Mouse (Mus musculus): ENCODE data around the gene Galnt2. TPM values are rescaled to one million over a fixed set of nuclear protein-coding genes. Genes with fewer than 3 reads are reported as not detected.

Gene Galnt2
- polyA plus RNA-seq, 1 experiment = 20.7 TPM

DNA sequence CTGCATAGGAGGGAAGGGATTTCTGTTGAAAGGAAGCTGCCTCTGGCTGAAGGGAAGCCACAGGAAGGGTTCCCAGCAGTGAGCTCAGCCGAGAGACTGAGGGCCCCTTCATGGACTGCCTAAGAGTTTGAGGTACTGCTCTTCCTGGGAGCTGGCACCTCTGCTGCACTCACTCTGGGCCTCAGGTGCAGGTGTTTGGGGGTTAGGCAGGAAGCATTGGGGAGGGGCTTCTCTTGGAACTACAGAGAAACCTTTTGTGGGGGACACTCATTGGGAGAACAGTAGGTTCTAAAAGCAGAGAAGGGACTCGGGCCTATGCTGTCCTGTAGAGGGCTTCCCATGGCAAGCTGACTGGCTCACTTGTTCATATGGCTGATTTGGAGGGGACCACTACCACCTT, 3.3 kb downstream of the Galnt2 start:
- no peak for DNase-seq (ENCODE audit: low read depth)

DNA sequence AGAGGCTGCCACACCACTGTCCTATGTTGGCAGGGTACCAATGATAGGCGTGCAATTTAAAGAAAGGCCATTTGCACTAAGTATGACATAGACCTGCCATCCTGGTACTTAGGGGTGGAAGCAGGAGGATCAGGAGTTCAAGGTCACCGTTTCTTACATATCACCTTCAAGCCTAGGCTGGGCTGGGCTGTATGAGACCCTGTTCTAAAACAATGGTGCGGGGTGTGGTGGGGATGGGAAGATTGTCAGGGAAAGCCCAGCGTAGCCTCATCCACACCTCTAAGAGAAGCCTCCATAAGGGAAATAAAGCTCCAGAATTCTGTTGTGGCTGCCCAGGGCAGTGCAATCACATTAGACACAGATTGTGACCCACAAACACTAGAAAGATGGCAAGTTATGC, 4.3 kb downstream of the Galnt2 start:
- no peak for DNase-seq (ENCODE audit: low read depth)

DNA sequence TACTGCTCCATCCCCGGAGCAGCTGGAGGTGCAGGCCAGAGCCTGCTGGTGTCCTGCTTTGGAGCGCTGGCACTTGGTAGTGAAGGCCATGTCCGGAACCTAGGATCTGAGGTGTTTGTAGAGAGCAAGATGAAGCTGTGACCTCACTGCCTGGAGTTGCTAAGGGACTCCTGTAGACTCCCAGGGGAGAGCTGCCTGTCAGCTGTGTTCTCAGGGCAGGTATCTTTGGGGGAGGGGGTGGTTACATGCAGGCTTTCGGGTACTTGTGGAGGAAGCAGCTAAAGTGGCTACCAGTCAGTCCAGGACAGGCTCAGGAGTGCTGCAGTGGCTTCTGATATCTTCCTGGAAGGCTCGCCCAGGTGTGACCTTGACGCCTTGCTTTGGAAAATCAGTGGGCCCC, 8.2 kb downstream of the Galnt2 start:
- no peak for DNase-seq (ENCODE audit: low read depth)

DNA sequence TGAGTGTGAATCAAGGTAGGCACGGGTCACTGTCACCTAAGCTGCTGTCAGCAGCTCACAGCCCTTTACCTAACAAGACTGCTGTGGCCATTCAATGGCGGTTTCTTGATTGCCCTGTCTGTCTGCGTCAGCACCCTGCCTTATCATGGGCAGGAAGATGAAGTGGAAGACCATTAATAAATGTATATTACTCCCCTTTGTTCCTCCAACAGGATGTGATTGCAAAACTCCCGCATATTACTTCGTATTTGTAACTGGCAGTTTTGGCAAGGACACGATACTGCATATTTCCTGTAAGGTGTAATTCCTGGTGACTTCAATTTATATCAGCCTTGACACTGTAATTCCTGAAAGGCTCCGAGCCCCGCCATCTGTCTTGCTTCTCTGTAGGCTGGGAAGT, 9.7 kb downstream of the Galnt2 start:
- DNase-seq (ENCODE audit: low read depth) = no peak

DNA sequence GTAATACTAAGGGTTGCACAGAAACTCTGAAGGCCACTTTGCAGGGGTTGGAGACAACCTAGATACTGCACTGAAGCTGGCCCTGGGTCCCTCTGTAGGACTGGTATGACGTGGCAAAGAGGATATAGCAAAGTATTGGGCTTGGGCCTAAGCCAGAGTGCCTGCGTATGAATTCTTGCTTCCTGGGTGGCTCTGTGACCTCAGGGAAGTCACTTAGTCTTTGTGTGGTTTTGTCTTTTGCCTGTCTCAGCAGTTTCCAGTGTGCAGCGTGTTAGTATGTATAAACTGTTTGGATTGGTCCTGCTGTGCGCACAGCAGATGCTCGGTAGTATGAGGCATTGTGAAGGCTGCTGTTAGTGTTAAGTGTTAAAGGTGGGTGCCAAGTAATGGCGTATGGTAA, 11.0 kb downstream of the Galnt2 start:
- no peak for DNase-seq (ENCODE audit: low read depth)

DNA sequence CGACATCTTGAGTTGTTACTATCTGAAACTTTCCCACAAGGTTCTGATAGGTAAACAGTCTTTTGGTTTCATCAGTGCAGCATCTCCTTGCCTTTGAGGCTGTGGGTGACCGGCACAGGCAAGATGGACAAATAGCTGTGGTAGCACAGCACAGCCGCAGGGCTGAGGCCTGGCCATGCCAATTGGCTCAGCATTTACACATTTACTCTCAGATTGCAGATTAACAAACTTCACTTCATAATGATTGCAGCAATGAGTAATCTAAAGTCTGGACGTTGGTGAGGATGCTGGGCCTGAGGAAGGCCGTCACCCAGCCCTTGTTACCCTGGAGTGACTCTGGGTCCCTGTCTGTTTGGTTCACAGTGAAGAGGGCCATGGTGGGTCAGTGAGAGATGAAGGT, 11.7 kb downstream of the Galnt2 start:
- no peak for DNase-seq (ENCODE audit: low read depth)

DNA sequence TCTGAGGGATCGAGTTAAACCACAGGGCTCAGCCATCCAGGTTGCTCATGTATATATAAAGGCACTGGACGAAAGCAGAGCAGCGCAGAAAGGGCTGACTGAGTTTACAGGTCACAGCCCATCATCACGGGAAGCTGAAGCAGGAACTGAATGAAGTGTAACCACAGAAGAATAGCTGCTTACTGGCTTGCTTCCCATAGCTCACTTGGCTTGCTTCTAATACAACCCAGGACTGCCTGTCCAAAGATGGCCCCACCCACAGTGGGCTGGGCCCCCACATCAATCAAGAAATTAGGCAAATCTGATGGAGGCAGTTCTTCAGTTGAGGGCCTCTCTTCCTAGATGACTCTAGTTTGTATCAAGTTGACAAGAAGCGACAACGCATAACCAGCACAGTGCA, 16.4 kb downstream of the Galnt2 start:
- no peak for DNase-seq (ENCODE audit: low read depth)

DNA sequence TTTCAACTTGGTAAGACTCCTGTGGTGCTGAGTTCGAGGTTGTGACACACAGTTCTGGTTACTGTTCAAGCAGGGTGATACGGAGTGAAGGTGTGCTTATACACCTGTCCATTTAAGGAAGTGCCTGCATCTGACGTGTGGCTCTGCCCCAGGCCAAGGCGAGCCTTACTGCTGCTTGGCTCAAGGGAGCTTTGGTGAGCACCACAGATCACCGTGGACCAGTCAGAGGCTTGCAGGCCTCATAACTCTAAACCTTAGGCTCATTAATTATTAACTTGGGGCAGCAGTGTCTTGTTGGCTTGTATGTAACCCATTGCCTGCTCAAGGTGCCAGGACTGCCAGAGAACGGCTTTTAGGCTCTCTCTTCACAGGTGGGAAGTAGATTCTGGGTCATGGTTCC, 17.5 kb downstream of the Galnt2 start:
- DNase-seq (ENCODE audit: low read depth) = no peak

DNA sequence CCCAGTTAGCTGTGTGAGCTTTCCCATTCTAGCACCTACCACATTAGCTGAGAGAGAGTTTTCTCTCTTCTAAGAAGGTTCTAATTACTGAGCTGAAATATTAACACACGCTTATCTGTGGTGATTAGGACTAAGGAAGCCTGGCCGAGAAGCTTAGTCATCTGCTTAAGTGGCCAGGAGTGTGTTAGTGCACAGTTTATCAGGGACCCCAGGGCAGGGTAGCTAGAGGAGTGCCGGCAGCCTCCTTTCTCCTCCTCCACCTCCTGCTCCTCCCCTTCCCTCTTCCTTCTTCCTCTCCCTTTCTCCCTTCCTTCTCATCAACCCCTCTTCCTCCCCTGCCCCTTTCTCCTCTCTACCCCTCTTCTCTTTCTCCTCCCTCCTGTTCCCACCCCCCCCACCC, 19.1 kb downstream of the Galnt2 start:
- DNase-seq (ENCODE audit: low read depth) = no peak

DNA sequence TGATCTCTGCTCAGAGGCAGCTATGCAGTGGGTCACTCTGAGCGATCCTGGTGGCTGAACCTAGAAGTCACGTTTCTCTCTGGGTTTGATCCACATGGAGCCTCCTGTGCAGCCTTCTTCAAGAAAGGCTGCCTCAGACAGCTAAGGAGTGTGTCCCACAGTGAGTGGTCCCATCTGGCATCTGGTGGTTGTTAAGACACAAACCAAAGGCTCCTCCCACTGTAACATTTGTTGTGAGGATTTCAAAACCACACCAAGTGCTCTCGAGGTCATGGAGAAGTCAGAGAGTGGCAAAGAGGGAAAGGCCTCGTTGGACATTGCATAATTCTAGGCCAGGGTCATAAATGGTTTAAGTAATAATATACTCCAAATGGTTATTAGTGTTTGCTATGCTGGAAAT, 19.6 kb downstream of the Galnt2 start:
- DNase-seq (ENCODE audit: low read depth) = no peak

DNA sequence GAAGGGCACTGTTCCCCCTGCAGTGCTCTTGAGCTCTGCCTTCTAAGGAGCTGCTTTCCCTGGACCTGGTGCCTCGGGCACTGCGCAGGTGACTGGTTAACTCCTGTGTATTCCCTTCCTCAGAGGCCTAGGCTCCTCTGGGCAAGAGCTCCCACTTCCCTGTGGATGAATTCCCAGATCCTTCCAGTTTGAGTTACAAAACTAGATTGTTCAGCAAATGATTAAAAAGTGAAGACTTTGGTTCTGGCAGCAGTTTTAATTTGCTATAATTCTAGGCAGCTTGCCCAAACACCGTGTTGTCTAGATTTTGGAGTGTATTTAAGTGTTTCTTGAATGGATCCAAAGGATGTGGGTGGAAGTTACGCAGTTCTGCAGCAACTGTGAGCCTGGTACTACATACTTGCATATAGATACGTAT, 21.4 kb downstream of the Galnt2 start:
- DNase-seq (ENCODE audit: low read depth) = no peak

DNA sequence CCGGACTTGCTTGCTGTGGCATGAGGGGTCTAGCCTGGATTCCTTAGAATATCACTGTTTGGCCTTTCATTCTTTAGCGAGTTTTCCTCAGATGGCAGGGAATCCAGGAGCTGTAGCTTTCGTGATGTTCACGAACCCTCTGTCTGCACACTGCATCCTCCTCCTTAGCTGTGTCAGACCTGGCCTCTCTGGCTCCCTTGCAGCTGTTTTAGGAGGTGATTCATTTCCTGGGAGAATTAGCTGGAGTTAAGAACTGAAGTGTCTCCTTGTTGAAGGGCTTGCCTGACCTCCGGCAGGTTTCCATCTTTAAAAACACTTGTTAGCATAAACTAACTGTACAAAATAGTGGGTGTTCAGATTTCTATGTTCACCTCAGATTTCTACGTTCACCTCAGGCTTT, 22.7 kb downstream of the Galnt2 start:
- no peak for DNase-seq (ENCODE audit: low read depth)

DNA sequence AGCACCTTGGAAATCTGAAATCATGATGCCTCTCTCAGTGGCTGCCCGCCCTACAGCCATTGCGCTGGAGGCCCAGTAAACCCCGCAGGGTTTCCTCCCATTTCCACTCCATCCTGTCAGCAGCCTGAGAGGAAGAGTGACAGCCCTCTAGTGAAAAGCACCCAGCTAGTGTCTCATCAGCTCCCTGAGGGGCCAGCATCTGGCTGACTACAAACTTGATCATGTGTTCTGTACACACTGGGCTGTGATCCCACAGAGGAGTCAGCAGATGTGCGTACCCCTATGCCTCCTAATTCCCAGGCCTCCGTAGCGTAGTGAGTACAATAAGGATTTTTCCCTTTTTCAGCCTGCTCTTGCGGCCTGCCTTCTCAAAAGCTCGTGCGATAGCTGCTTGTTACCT, 25.6 kb downstream of the Galnt2 start:
- DNase-seq (ENCODE audit: low read depth) = no peak

DNA sequence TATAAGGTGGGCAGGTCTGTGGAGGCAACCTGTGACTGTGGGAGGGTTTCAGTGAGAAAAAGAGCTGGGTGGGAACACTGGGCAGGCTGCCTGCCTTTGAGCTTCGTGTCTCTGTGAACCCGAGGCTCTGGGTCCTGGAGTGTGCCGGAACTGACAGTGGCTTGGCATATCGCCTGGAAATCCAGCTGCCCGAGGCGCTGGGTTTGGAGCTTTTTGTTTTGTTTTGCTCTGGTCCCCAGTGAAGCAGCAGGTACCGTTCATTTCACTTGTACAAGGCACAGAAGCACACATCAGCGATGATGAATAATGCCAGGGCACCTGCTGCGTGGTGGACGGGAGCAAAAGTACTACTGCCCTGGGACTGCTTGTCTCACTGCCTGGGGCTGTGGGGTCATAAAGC, 26.2 kb downstream of the Galnt2 start:
- no peak for DNase-seq (ENCODE audit: low read depth)

DNA sequence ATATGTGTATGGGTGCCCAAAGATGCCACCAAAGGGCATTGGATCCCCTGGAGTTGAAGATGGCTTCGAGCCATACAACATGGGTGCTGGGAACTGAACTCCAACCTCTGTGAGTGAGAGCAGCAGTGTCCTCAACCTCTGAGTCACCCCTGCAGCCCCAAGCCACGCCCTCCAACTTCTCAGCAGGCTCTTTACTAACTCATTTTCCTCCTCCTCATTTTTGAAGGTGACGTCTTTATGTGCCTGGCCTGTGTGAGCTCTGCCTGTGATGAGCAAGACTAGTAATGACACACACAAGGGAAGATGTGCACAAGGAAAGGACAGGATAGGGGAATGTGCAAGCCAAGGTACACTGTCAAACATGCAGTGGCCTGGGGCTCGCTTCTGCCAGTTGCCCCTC, 28.0 kb downstream of the Galnt2 start:
- DNase-seq (ENCODE audit: low read depth) = no peak

DNA sequence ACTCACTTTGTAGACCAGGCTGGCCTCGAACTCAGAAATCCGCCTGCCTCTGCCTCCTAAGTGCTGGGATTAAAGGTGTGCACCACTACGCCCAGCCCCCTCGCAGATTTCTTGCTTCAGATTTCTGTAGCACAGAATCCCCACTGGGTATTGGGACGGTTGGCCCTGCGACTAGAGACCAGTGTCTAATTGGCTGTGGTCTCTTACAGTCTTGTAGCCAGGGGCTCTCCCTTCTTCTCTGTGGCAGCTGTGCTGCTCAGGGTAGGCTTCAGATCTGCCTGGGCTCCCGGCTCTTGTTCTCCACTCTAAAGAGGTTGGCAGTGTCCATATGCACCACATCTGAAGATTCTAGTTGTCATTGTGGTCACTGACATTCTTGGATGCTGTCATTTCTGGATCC, 28.7 kb downstream of the Galnt2 start:
- no peak for DNase-seq (ENCODE audit: low read depth)

DNA sequence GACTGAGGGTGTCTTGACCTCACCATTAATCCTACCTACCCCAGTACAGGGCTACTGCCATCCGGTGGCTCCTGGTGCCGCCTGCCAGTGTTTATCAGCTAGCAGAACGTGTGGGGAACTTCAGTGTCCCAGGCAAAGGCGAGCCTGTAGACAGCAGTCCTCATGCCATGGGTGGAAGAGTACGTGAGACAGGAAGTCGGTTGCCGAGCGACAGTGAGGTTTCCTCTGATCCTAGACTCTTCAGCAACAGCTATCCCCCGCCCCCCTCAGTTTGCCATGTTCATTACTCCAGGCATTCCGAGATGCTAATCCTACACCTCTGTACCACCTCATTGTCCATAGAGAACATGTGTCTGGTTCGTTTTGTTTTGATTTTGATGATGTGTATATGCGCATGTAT, 29.2 kb downstream of the Galnt2 start:
- no peak for DNase-seq (ENCODE audit: low read depth)

DNA sequence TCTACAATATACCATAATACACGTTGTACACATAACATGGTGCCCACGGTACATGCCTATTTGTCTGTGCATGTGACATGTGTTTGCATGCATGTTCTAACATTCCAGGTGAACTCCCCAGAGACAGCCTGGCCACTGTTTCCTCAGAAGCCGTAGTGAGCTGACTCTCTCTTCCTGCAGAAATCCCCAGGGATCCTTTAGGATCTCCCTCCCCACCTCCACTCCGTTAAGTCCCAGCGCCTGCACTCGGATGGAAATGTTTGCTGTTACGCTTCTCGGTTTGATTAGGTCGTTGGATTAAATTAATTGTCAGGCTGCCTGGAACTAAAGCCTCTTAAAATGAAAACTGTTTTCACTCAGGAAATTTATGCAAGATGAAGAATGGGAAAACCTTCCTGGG, 31.9 kb downstream of the Galnt2 start:
- no peak for DNase-seq (ENCODE audit: low read depth)

DNA sequence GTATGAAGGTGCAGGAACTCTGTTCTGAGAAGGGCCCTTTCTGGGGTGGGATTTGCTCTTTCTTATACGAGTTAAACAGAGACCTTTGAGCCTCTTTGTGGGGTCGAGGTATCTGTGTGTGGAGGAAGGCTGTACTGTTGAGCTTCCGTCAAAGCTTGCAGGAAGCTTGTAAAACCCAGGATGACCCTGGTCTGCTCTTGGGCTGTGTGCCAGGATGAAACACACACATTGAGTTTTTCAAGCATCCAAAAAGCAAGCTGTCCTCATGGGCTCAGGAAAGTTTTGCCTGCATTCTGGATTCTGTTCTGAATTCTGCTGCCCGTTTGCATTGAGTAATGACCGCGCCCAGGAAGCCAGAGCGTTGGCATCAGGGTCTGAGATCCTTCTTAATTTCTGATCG, 32.8 kb downstream of the Galnt2 start:
- no peak for DNase-seq (ENCODE audit: low read depth)

DNA sequence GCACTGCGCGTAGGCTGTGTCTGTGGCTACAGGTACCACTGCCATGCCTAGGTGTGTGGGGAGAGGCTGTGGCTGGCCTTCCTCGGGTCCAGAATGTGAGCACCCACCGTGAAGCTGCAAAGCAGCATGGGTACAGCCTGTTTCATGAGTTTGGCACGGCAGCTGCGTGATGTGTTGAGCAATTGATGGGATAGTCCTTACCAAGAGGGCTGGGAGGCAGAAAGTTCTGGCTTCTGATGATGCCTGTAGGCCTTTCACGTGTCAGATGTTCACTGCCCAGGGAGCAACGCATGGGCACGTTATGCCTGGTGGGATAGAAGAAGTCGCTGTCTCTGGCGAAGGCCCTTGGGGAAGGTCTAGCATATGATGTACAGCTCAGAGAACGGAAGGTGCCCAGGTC, 33.5 kb downstream of the Galnt2 start:
- DNase-seq (ENCODE audit: low read depth) = no peak

DNA sequence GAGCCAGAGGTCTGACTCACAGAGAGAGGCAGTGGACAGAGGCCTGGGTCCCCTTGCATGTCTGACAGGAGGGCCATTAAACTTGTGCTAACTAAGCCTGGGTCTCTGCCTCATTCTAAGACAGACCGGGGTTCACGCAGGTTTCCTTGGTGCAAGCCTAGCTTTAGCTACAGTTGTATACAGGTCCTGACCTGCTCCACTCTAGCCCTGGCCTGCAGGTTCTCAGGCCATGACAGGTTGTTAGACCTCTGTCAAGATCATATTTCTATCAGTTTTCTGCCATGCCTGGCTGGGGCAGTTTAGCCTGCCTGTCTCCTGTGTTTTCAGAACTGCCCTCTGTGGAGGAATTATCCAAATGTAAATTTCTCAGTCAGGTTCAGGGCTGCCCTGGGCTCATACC, 33.9 kb downstream of the Galnt2 start:
- no peak for DNase-seq (ENCODE audit: low read depth)

DNA sequence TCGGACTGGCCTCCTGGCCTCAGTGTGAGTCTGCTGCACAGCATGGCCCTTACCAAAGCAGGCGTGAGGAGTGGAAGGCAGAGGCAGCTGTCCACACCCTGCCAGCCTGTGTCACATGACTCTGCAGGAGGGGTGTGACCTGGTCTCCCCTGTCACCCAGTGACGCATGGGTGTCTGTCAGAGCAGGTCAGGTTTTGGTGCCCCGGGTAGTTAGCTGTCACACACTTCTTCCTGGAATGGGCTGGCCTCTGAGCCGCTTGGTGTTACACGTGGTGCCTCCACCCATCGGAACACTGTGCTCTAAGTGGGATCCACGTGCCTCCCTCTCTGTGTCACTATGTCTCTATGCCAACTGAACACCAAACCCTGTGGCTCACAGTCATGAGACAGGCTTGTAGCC, 34.6 kb downstream of the Galnt2 start:
- no peak for DNase-seq (ENCODE audit: low read depth)

DNA sequence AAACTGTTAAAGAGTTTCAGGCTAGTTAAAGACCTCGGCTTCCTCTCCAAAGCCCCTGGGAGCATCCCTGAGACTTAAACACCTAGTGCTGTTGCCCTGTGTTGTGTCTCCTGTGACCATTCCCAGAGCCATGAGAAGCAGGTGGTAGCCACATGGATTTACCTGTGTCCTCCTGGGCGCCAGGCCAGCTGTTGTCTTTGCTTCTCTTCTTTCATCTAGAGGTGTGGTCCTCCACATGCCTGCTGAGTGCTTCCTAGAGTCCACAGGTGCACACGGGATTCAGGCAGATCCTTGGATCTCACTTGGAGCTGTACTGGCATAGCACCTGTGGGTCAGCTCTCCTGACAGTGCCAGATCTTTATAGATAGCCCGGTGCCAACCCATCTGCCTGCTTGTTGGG, 36.0 kb downstream of the Galnt2 start:
- DNase-seq (ENCODE audit: low read depth) = no peak

DNA sequence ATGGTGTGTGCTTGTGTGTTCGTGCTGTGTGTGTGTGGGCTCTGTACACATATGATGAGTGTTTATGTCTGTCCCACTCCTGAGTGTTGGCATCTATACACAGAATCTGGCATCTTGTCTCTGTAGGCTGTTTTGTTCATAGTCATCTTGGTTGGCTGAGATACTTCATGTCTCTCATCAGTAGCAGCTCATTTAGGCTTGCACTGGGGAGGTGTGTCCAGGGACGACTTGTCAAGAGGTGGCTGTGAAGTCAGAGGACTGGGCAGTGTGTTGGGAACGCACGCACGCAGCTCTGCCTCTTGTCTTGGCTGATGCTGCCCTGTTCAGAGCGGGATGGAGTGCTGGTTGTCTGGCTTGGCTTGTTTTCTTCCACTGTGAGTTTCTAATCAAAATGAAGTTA, 39.3 kb downstream of the Galnt2 start:
- no peak for DNase-seq (ENCODE audit: low read depth)

DNA sequence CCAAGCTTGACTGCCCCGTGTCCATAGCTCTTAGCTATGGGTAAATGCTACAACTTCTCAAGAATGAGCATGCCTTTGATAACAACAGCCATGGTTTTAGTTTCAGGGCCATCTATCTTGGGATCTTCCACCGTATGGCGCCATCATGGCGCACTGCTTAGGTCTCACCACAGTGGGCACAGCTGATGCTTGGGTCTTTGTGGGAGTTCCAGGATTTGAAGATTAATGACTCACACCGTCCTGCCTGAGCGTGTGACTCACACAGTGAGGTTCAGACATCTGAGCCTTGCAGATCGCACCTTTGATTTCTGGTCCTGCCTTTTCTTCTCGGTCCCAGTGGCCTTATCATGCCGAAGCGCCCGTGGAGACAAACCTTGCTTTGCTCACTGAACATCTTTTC, 39.7 kb downstream of the Galnt2 start:
- no peak for DNase-seq (ENCODE audit: low read depth)
